Mouse (Mus musculus) neural tube, embryonic 14.5 days (tissue): ENCODE results near the gene Pi16. TPM values are rescaled to one million over a fixed set of nuclear protein-coding genes. Genes with fewer than 3 reads are reported as not detected.
A peak's percentile ranks its signal among the peaks of the same experiment; 100 is the strongest.

Experiments used
- ATAC-seq: fragments of 200-750 bp; cut with Nextera tagmentation; 2 replicates; pipeline ENCODE4 v1.8.0; 2017; ENCODE audit warnings: low read depth, mild to moderate bottlenecking, moderate TSS enrichment, moderate library complexity
- H3K27ac ChIP-seq: fragments of 300-500 bp; sonication (generic); 2 replicates; pipeline ENCODE4 v1.5.1; 2014; ENCODE audit warnings: low read depth, mild to moderate bottlenecking, control low read depth, low read length, moderate library complexity, mixed read lengths
- H3K27me3 ChIP-seq: fragments of 300-500 bp; sonication (generic); 2 replicates; pipeline ENCODE4 v1.6.1; 2014; ENCODE audit warnings: low read length; ENCODE audit not compliant: control insufficient read depth, insufficient read depth
- H3K36me3 ChIP-seq: fragments of 300-500 bp; sonication (generic); 2 replicates; pipeline ENCODE4 v1.6.1; 2014; ENCODE audit warnings: low read length, mixed read lengths; ENCODE audit not compliant: control insufficient read depth, insufficient read depth
- H3K4me1 ChIP-seq: fragments of 300-500 bp; sonication (generic); 2 replicates; pipeline ENCODE4 v1.6.1; 2014; ENCODE audit warnings: low read length; ENCODE audit not compliant: control insufficient read depth, insufficient read depth
- H3K4me2 ChIP-seq: fragments of 300-500 bp; sonication (generic); 2 replicates; pipeline ENCODE4 v1.6.1; 2014; ENCODE audit warnings: mild to moderate bottlenecking, low read depth, low read length, control low read depth
- H3K4me3 ChIP-seq: fragments of 300-500 bp; sonication (generic); 2 replicates; pipeline ENCODE4 v1.5.1; 2014; ENCODE audit warnings: low read depth, low read length, control low read depth, mixed read lengths
- H3K9ac ChIP-seq: fragments of 300-500 bp; sonication (generic); replicated peaks from 2 replicates; pipeline ENCODE4 v1.6.1; 2014; ENCODE audit warnings: low read depth, mild to moderate bottlenecking, control low read depth, low read length, mixed read lengths
- H3K9me3 ChIP-seq: fragments of 300-500 bp; sonication (generic); 2 replicates; pipeline ENCODE4 v1.6.1; 2016; ENCODE audit warnings: low read length; ENCODE audit not compliant: control insufficient read depth
- WGBS: fragments of 180-500 bp; shearing (Covaris S2); extraction: QIAGEN DNeasy Blood & Tissue Kit; methylation state at CpG from one replicate; pipeline ENCODE4 v1.1.7; 2014; 5-methylcytosine and 5-hydroxymethylcytosine counted together
- polyA plus RNA-seq: library from polyadenylated mRNA; unstranded; fragments of >200 nt; fragmentation: Nextera tagmentation; extraction: Ambion mirVana; gene quantifications from 2 replicates; pipeline ENCODE4 v1.2.1, GENCODE M21; 2014

The Pi16 gene
- polyA plus RNA-seq, 1 experiment from 2014 or later, result 0.92 TPM

DNA sequence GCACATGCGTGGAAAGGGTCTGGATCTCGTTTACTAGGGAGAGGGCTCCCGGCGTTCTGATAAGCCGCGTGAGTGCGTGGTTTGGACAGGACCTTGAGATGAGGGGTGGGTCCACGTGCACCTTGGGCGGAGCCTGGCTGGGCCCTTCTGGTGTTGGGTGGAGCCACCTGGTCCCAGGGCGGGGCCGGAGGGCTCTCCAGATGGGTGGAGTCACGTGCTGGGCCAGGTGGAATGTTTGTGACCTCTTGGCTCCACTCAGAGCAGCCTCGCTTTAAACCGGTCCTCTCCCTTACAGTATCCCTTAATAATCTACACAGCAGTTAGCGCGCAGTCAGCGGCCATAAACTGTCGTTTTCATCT is 5.1 kb downstream of the Pi16 start:
- peaks cover 6% of the 10 kb centered on the region for H3K27me3 ChIP-seq
- no peak overlapping the region for H3K4me2 ChIP-seq
- H3K36me3 ChIP-seq, result no peaks in the 10 kb centered on the region
- WGBS, result 18% methylated on average over 18 of the region's 18 CpGs
- no peak overlapping the region for H3K9ac ChIP-seq
- no peak overlapping the region for H3K4me3 ChIP-seq
- H3K4me1 ChIP-seq, result peaks cover 20% of the 10 kb centered on the region
- no peak overlapping the region for H3K27ac ChIP-seq
- no peaks in the 10 kb centered on the region for H3K9me3 ChIP-seq
- ATAC-seq, result no peak

DNA sequence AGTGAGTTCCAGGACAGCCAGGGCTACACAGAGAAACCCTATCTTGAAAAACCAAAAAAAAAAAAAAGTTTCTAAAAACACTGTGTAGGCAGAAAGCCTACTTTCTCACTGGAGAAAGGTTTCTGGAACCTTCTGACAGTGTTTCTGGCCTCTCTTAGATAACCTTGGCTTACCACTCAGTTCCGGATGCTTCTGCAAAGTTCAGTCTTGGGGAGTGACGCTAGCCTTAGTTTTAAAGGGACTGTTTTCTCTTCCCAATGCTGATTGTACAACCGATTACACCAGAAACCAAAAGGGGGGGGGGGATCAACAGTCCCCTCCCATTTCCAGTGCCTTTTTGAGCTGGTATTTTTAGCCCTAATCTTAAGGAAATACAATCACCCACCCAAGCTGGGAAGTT is 6.1 kb downstream of the Pi16 start:
- H3K9me3 ChIP-seq, result no peaks in the 10 kb centered on the region
- no peak overlapping the region for H3K27ac ChIP-seq
- no peak overlapping the region for H3K4me2 ChIP-seq
- no peak overlapping the region for H3K4me3 ChIP-seq
- H3K9ac ChIP-seq, result no peak overlapping the region
- WGBS, result 93% methylated on average over 3 of the region's 3 CpGs
- no peaks in the 10 kb centered on the region for H3K36me3 ChIP-seq
- H3K4me1 ChIP-seq, result peaks cover 20% of the 10 kb centered on the region
- no peak for ATAC-seq
- H3K27me3 ChIP-seq, result peaks cover 6% of the 10 kb centered on the region

DNA sequence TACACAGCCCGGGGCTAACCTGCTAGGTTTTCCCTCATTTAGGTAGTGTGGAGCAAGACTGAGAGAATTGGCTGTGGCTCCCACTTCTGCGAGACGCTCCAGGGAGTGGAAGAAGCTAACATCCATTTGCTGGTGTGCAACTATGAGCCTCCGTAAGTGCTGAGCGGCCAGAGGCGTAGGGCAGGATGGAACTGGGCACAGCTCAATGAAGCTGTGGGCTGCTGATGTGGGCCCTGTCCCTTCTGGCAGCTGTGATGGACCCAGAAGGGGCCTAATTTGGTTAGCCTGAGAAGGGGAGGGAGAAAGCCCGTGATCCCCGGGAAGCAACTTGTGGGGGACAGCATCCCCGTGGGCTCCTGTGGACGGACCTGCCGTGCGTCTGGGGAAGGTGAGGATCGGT is 8.4 kb downstream of the Pi16 start:
- Histone ChIP-seq H3K4me2 (peak overlapping the region; percentile 50; the same call in 1 of the 2 replicates), H3K27ac (no peak overlapping the region), H3K4me1 (peaks cover 20% of the 10 kb centered on the region), H3K27me3 (peaks cover 6% of the 10 kb centered on the region), H3K9ac (0 out of 2 replicates have a peak overlapping the region, but pooled peaks have one; percentile 8), H3K4me3 (no peak overlapping the region), H3K9me3 (no peaks in the 10 kb centered on the region), H3K36me3 (no peaks in the 10 kb centered on the region; the same call in 1 of the 2 replicates)
- 51% methylated on average over 13 of the region's 13 CpGs for WGBS
- no peak for ATAC-seq

GRCm38 (mm10) chr17:29326531-29327529 is 9.3 kb downstream of the Pi16 start:
- Histone ChIP-seq H3K9ac (peak overlapping the region; percentile 35), H3K4me1 (peaks cover 23% of the 10 kb centered on the region), H3K27me3 (peaks cover 6% of the 10 kb centered on the region), H3K4me3 (peak overlapping the region; percentile 15; the same call in 1 of the 2 replicates), H3K36me3 (peaks cover 7% of the 10 kb centered on the region), H3K4me2 (peak overlapping the region; percentile 50), H3K27ac (peak overlapping the region; percentile 24; the same call in 1 of the 2 replicates), H3K9me3 (no peaks in the 10 kb centered on the region)
- peak; percentile 69; the same call in 1 of the 2 replicates for ATAC-seq
- WGBS, result 11% methylated on average over 52 of the region's 52 CpGs

DNA sequence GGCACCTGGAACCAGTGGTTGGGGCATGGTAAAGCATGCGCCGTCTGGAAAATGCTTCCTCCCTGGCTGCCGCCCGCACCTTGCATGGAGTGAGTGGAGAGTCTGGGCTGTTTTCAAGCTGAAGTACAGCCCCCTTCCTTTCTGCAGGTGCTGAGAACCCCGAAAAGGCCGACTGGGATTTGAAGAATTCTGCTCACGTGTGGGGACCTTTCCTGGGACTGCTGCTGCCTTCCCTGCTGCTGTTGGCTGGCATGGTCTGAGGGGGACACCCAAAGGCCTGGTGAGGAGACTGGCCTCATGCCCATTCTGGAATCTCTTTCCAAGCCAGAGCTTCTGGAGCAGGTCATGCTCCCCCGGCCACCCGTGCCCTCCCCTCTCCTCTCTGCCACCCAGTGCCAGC is 10.2 kb downstream of the Pi16 start:
- H3K36me3 ChIP-seq, result peaks cover 16% of the 10 kb centered on the region
- peak overlapping the region; percentile 28; the same call in 1 of the 2 replicates for H3K9ac ChIP-seq
- WGBS, result 89% methylated on average over 9 of the region's 9 CpGs
- H3K27ac ChIP-seq, result no peak overlapping the region
- H3K9me3 ChIP-seq, result no peaks in the 10 kb centered on the region
- peaks cover 1% of the 10 kb centered on the region for H3K27me3 ChIP-seq
- H3K4me1 ChIP-seq, result peaks cover 23% of the 10 kb centered on the region
- H3K4me3 ChIP-seq, result no peak overlapping the region
- H3K4me2 ChIP-seq, result no peak overlapping the region
- no peak for ATAC-seq

GRCm38 (mm10) chr17:29330221-29330620 is 12.7 kb downstream of the Pi16 start:
- peaks cover 23% of the 10 kb centered on the region for H3K4me1 ChIP-seq
- ATAC-seq, result no peak
- H3K9me3 ChIP-seq, result no peaks in the 10 kb centered on the region
- no peak overlapping the region for H3K27ac ChIP-seq
- 88% methylated on average over 3 of the region's 3 CpGs for WGBS
- H3K4me2 ChIP-seq, result no peak overlapping the region
- H3K4me3 ChIP-seq, result no peak overlapping the region
- no peak overlapping the region for H3K9ac ChIP-seq
- H3K27me3 ChIP-seq, result no peaks in the 10 kb centered on the region
- H3K36me3 ChIP-seq, result peaks cover 35% of the 10 kb centered on the region

DNA sequence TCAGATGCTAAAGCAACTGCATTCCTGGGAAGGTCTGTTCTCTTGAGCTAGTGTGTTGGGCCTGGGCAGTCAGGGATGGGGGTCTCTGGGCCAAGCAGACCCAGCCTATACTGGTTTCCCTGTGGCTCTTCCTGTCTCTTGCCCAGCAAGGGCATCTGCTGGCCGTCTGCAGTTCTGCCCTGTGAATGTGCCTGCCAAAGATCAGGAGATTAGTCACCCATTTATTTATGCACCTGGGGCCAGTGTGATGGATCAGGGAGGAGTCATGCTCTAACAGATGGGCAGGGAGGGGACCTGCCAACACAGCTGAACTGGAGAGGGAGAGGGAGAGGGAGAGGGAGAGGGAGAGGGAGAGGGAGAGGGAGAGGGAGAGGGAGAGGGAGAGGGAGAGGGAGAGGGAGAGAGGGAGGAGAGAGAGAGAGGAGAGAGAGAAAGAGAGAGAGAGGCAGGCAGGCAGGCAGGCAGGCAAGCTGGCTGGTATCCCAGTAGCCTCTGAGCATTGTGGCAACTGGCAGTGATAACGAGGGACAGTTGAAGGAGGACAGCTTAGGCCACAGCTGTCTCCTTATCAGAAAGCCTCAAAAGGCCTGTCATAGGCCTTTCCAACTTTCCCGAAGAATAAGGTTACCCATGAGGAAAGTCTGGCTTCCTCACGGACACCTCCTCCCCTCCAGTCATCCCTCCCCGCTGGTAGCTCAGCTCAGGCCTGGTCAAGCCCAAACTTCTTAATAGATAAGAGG is 13.4 kb downstream of the Pi16 start:
- Histone ChIP-seq H3K4me2 (no peak overlapping the region), H3K9ac (no peak overlapping the region), H3K4me1 (peaks cover 19% of the 10 kb centered on the region), H3K27ac (peak overlapping the region; percentile 22; the same call in 1 of the 2 replicates), H3K27me3 (no peaks in the 10 kb centered on the region), H3K4me3 (no peak overlapping the region), H3K9me3 (no peaks in the 10 kb centered on the region), H3K36me3 (peaks cover 41% of the 10 kb centered on the region)
- ATAC-seq, result peak; percentile 29; the same call in 1 of the 2 replicates
- WGBS, result 30% methylated on average over 5 of the region's 5 CpGs

- H3K27me3 ChIP-seq, result no peaks in the 10 kb centered on the region
- H3K4me3 ChIP-seq, result no peak overlapping the region
- WGBS, result 92% methylated on average over 4 of the region's 4 CpGs
- peaks cover 52% of the 10 kb centered on the region for H3K36me3 ChIP-seq
- H3K9ac ChIP-seq, result no peak overlapping the region
- ATAC-seq, result no peak
- H3K4me1 ChIP-seq, result peaks cover 6% of the 10 kb centered on the region
- H3K9me3 ChIP-seq, result no peaks in the 10 kb centered on the region
- no peak overlapping the region for H3K4me2 ChIP-seq
- H3K27ac ChIP-seq, result no peak overlapping the region
Observed at GRCm38 (mm10) chr17:29332186-29332685, 14.8 kb downstream of the Pi16 start.
